Mouse (Mus musculus): ENCODE measurements around the gene Grcc10.

GRCm38 (mm10) chr6:124757909-124758848, 17.0 kb upstream of the Grcc10 start:
- no peak for TF ChIP-seq MYOG (IDR thresholded peaks at IDR 0.05; ENCODE audit: control insufficient read depth in 1 of 3, insufficient read depth in 1 of 3, insufficient read length in 2 of 3, low read depth in 2 of 3)
- peak; percentile 69 for TF ChIP-seq POLR2A (IDR thresholded peaks at IDR 0.05; ENCODE audit: insufficient read length, low read depth)
- TF ChIP-seq POLR2AphosphoS2 (IDR thresholded peaks at IDR 0.05; ENCODE audit: insufficient read length, low read depth) = peak; percentile 79
- no peak for TF ChIP-seq MAX (IDR thresholded peaks at IDR 0.05; ENCODE audit: low read depth)
- no peak for TF ChIP-seq CEBPB (IDR thresholded peaks at IDR 0.05; ENCODE audit: insufficient read depth, poor library complexity, severe bottlenecking)
- no peak for TF ChIP-seq E2F4 (IDR thresholded peaks at IDR 0.05; ENCODE audit: insufficient read depth)
- no peak for TF ChIP-seq USF1 (IDR thresholded peaks at IDR 0.05; ENCODE audit: low read depth)
- TF ChIP-seq TCF12 (IDR thresholded peaks at IDR 0.05; ENCODE audit: insufficient read depth, poor library complexity, severe bottlenecking) = no peak
- no peak for TF ChIP-seq TCF3 (IDR thresholded peaks at IDR 0.05; ENCODE audit: insufficient read length, low read depth)
